Mouse (Mus musculus): Measurements from ENCODE around the gene Abcb7.

DNA sequence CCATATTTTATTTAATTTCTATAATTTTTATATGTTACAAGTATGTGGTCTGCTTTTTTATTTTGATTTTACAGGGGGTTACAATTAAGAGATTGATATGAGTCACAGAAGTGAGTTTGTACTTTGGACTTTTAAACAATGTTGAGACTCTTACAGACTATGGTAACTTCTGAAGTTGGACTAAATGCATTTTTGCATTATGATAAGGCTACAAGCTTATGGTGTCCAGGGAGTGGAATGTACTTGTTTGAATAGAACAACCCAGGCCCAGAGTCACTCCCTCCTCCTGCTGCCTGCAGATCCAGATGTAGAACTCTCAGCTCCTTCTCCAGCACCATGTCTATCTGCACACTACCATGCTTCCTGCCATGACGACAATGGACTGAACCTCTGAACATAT, 12.5 kb downstream of the Abcb7 start:
- no peak for TF ChIP-seq CTCF (IDR thresholded peaks at IDR 0.05; ENCODE audit: borderline replicate concordance, extremely low read depth, insufficient read depth, insufficient read length)
- no peak for TF ChIP-seq POLR2A (IDR thresholded peaks at IDR 0.05; ENCODE audit: borderline replicate concordance, extremely low read depth, insufficient read depth, insufficient read length, poor library complexity, severe bottlenecking)
